Mouse (Mus musculus): ENCODE measurements at regions not wholly inside any gene's neighbourhood (a gene's known extent, or its start where the extent isn't known, plus 50 kb on each side); places are given as distances from the start of the nearest gene placed in this dataset.

DNA sequence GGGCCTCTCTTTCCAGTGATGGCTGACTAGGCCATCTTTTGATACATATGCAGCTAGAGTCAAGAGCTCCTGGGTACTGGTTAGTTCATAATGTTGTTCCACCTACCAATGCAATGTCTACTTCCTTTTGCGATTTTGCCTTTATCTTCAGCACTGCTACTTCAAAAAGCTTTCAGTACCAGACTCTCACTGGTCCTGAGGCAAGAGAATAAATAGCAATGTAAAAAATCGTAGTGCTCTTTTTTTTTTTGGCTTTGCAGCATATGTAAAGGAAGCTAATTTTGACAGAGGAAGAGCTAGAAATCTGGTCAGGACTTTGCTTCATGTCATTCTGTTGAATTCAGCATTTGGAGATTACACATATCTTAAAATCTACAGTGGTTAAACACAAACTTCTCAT is 291.0 kb upstream of the Crygf start:
- TF ChIP-seq CTCF (IDR thresholded peaks at IDR 0.05; ENCODE audit: low read depth), result no peak
- H3K27me3 ChIP-seq (ENCODE audit: insufficient read depth, low read length), result no peaks in the 10 kb centered on the region
- WGBS, result 79% methylated on average over 2 of the region's 2 CpGs
- no peaks in the 10 kb centered on the region for H3K9me3 ChIP-seq (ENCODE audit: low read depth, low read length)
- H3K9ac ChIP-seq, result no peak overlapping the region
- H3K4me1 ChIP-seq (ENCODE audit: insufficient read depth), result no peaks in the 10 kb centered on the region
- no peaks in the 10 kb centered on the region for H3K36me3 ChIP-seq (ENCODE audit: insufficient read depth)
- no peak for DNase-seq
- no peak overlapping the region for H3K4me3 ChIP-seq (ENCODE audit: low read depth, low read length)
- no peak overlapping the region for H3K27ac ChIP-seq (ENCODE audit: low read depth)
- no peak overlapping the region for H3K4me2 ChIP-seq
- no peak for ATAC-seq (ENCODE audit: insufficient read depth)

GRCm38 (mm10) chr1:65654460-65654859 is 271.9 kb upstream of the Crygf start:
- DNase-seq (peak; percentile 3), ATAC-seq (ENCODE audit: insufficient read depth) (no peak)
- Histone ChIP-seq H3K4me1 (ENCODE audit: insufficient read depth) (no peaks in the 10 kb centered on the region), H3K27ac (ENCODE audit: low read depth) (no peak overlapping the region), H3K27me3 (ENCODE audit: insufficient read depth, low read length) (no peaks in the 10 kb centered on the region), H3K9ac (no peak overlapping the region), H3K4me2 (no peak overlapping the region), H3K36me3 (ENCODE audit: insufficient read depth) (no peaks in the 10 kb centered on the region), H3K9me3 (ENCODE audit: low read depth, low read length) (no peaks in the 10 kb centered on the region), H3K4me3 (ENCODE audit: low read depth, low read length) (no peak overlapping the region)
- 65% methylated on average over 2 of the region's 2 CpGs for WGBS
- TF ChIP-seq CTCF (IDR thresholded peaks at IDR 0.05; ENCODE audit: low read depth), result peak; percentile 46

DNA sequence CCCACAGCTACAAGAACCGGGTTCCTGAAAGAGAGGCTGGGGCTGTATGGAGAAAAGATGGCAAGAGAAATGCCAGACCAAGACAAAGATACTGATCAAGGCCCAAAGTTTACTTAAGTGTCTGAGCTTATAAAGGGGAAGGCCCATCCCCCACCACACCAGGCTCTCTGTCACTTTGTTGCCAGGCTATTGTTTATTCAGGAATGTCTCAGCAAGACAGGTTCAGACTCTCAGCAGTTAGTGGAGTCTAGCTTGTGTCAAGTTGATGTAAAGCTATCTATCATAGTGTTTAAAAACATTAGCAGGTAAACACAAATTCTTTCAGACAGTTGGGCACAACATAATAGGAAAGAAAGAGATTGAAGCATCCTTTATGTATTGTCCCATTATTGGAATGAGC is 244.4 kb upstream of the Crygf start:
- 21% methylated on average over 1 of the region's 1 CpGs for WGBS
- DNase-seq, result no peak
- H3K9ac ChIP-seq, result no peak overlapping the region
- H3K9me3 ChIP-seq (ENCODE audit: low read depth, low read length), result no peaks in the 10 kb centered on the region
- H3K27me3 ChIP-seq (ENCODE audit: insufficient read depth, low read length), result no peaks in the 10 kb centered on the region
- H3K4me3 ChIP-seq (ENCODE audit: low read depth, low read length), result no peak overlapping the region
- TF ChIP-seq CTCF (IDR thresholded peaks at IDR 0.05; ENCODE audit: low read depth), result no peak
- H3K4me2 ChIP-seq, result no peak overlapping the region
- H3K27ac ChIP-seq (ENCODE audit: low read depth), result no peak overlapping the region
- H3K4me1 ChIP-seq (ENCODE audit: insufficient read depth), result no peaks in the 10 kb centered on the region
- H3K36me3 ChIP-seq (ENCODE audit: insufficient read depth), result no peaks in the 10 kb centered on the region
- no peak for ATAC-seq (ENCODE audit: insufficient read depth)

- H3K27ac ChIP-seq (ENCODE audit: low read depth), result no peak overlapping the region
- H3K9ac ChIP-seq, result no peak overlapping the region
- no peak for TF ChIP-seq CTCF (IDR thresholded peaks at IDR 0.05; ENCODE audit: low read depth)
- WGBS, result 81% methylated on average over 1 of the region's 1 CpGs
- H3K4me2 ChIP-seq, result no peak overlapping the region
- DNase-seq, result no peak
- no peaks in the 10 kb centered on the region for H3K4me1 ChIP-seq (ENCODE audit: insufficient read depth)
- no peaks in the 10 kb centered on the region for H3K36me3 ChIP-seq (ENCODE audit: insufficient read depth)
- no peaks in the 10 kb centered on the region for H3K9me3 ChIP-seq (ENCODE audit: low read depth, low read length)
- no peak for ATAC-seq (ENCODE audit: insufficient read depth)
- no peaks in the 10 kb centered on the region for H3K27me3 ChIP-seq (ENCODE audit: insufficient read depth, low read length)
- no peak overlapping the region for H3K4me3 ChIP-seq (ENCODE audit: low read depth, low read length)
Observed at GRCm38 (mm10) chr1:65687322-65687721, 239.0 kb upstream of the Crygf start.

- Histone ChIP-seq H3K4me2 (no peak overlapping the region), H3K4me3 (ENCODE audit: low read depth, low read length) (no peak overlapping the region), H3K9ac (no peak overlapping the region), H3K27me3 (ENCODE audit: insufficient read depth, low read length) (no peaks in the 10 kb centered on the region), H3K9me3 (ENCODE audit: low read depth, low read length) (no peaks in the 10 kb centered on the region), H3K27ac (ENCODE audit: low read depth) (no peak overlapping the region), H3K4me1 (ENCODE audit: insufficient read depth) (no peaks in the 10 kb centered on the region), H3K36me3 (ENCODE audit: insufficient read depth) (no peaks in the 10 kb centered on the region)
- ATAC-seq (ENCODE audit: insufficient read depth) (no peak), DNase-seq (no peak)
- TF ChIP-seq CTCF (IDR thresholded peaks at IDR 0.05; ENCODE audit: low read depth), result no peak
- 88% methylated on average over 3 of the region's 3 CpGs for WGBS
Observed at GRCm38 (mm10) chr1:65730262-65730661, 196.1 kb upstream of the Crygf start.

DNA sequence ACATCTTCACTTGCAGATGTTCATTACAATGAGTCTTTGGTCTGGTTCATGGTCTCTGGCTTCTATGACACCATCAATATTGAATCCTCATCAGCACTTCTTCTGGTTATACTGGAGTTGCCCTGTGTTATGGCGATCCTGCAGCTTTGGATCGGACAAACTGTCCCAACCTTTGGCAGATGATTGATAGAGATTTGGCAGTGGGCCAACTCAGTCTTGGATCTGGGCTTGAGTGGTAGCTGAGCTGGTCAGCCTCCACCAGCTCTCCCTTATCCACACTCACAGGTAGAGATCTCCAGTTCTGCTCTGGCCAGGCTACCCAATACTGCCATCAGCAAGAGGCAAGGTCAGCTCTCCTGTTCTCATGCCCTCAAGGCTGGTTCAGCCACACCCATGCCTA is 168.4 kb upstream of the Crygf start:
- DNase-seq (no peak), ATAC-seq (ENCODE audit: insufficient read depth) (no peak)
- no peaks in the 10 kb centered on the region for H3K4me1 ChIP-seq (ENCODE audit: insufficient read depth)
- no peaks in the 10 kb centered on the region for H3K36me3 ChIP-seq (ENCODE audit: insufficient read depth)
- H3K9ac ChIP-seq, result no peak overlapping the region
- H3K27ac ChIP-seq (ENCODE audit: low read depth), result no peak overlapping the region
- no peak overlapping the region for H3K4me3 ChIP-seq (ENCODE audit: low read depth, low read length)
- no peaks in the 10 kb centered on the region for H3K9me3 ChIP-seq (ENCODE audit: low read depth, low read length)
- H3K4me2 ChIP-seq, result no peak overlapping the region
- WGBS, result 55% methylated on average over 2 of the region's 2 CpGs
- no peak for TF ChIP-seq CTCF (IDR thresholded peaks at IDR 0.05; ENCODE audit: low read depth)
- no peaks in the 10 kb centered on the region for H3K27me3 ChIP-seq (ENCODE audit: insufficient read depth, low read length)

GRCm38 (mm10) chr1:65761141-65761540 is 165.2 kb upstream of the Crygf start:
- Histone ChIP-seq H3K4me2 (no peak overlapping the region), H3K9me3 (ENCODE audit: low read depth, low read length) (no peaks in the 10 kb centered on the region), H3K27ac (ENCODE audit: low read depth) (no peak overlapping the region), H3K4me3 (ENCODE audit: low read depth, low read length) (no peak overlapping the region), H3K36me3 (ENCODE audit: insufficient read depth) (no peaks in the 10 kb centered on the region), H3K27me3 (ENCODE audit: insufficient read depth, low read length) (no peaks in the 10 kb centered on the region), H3K9ac (no peak overlapping the region), H3K4me1 (ENCODE audit: insufficient read depth) (no peaks in the 10 kb centered on the region)
- DNase-seq (peak; percentile 15), ATAC-seq (ENCODE audit: insufficient read depth) (no peak)
- no peak for TF ChIP-seq CTCF (IDR thresholded peaks at IDR 0.05; ENCODE audit: low read depth)
- 74% methylated on average over 2 of the region's 2 CpGs for whole genome bisulfite sequencing

GRCm38 (mm10) chr1:65800244-65800643 is 126.1 kb upstream of the Crygf start:
- 70% methylated on average over 1 of the region's 1 CpGs for WGBS
- no peak for TF ChIP-seq CTCF (IDR thresholded peaks at IDR 0.05; ENCODE audit: low read depth)
- H3K27ac ChIP-seq (ENCODE audit: low read depth), result no peak overlapping the region
- no peaks in the 10 kb centered on the region for H3K4me1 ChIP-seq (ENCODE audit: insufficient read depth)
- H3K9me3 ChIP-seq (ENCODE audit: low read depth, low read length), result no peaks in the 10 kb centered on the region
- no peak overlapping the region for H3K4me2 ChIP-seq
- H3K27me3 ChIP-seq (ENCODE audit: insufficient read depth, low read length), result no peaks in the 10 kb centered on the region
- H3K4me3 ChIP-seq (ENCODE audit: low read depth, low read length), result no peak overlapping the region
- DNase-seq (no peak), ATAC-seq (ENCODE audit: insufficient read depth) (no peak)
- no peaks in the 10 kb centered on the region for H3K36me3 ChIP-seq (ENCODE audit: insufficient read depth)
- H3K9ac ChIP-seq, result no peak overlapping the region

Data from lung, embryonic 14.5 days (tissue).